Mouse (Mus musculus) T-helper 17 cell (primary cell): Measurements from ENCODE around the gene Tmc5.

ENCODE experiments used
- in situ Hi-C, 2 experiments: fragments of 300-600 bp; cut with MboI, MseI; formaldehyde crosslinking; loops; 1 replicate in 1 of 2; 2 replicates in 1 of 2; pipeline ENCODE4 v1.15.1; 2025; ENCODE audit warnings: high pct_unique_total_duplicates in 2 of 2

The Tmc5 gene

GRCm38 (mm10) chr7:118691287-118691686 lies 94.2 kb downstream of the Tmc5 start:
- in situ Hi-C loops: no loop called here

GRCm38 (mm10) chr7:118696146-118696545 lies 99.0 kb downstream of the Tmc5 start:
- in situ Hi-C loops: no loop called here

- in situ Hi-C loops: no loop called here
Observed at GRCm38 (mm10) chr7:118697168-118697567, 100.1 kb downstream of the Tmc5 start.

- in situ Hi-C loops: no loop called here
Observed at GRCm38 (mm10) chr7:118698882-118699281, 101.8 kb downstream of the Tmc5 start.

GRCm38 (mm10) chr7:118703144-118703561 lies 106.1 kb downstream of the Tmc5 start:
- in situ Hi-C loops: loop anchor here (5.0 to 25.0 kb wide), 3 partner anchors 566 to 1934 kb away; partner anchors contain the start of genes Rps15a (in 1 of the 2) and Uqcrc2 (in 1 of the 2)

- in situ Hi-C loops: loop anchor here (5.0 to 25.0 kb wide), 3 partner anchors 567 to 1933 kb away; partner anchors contain the start of genes Rps15a (in 1 of the 2) and Uqcrc2 (in 1 of the 2)
Observed at GRCm38 (mm10) chr7:118704001-118704850, 107.1 kb downstream of the Tmc5 start.

GRCm38 (mm10) chr7:118705101-118705961 lies 108.2 kb downstream of the Tmc5 start, which contains the start of gene Gde1:
Gene Gde1, minus strand, starts transcription at chr7:118705778.
- in situ Hi-C loops: loop anchor here in 1 of 2 experiments (25.0 kb wide), 2 partner anchors 593 to 1932 kb away; partner anchors contain the start of genes Rps15a and Uqcrc2

- in situ Hi-C loops: loop anchor here in 1 of 2 experiments (25.0 kb wide), 2 partner anchors 594 to 1931 kb away; partner anchors contain the start of genes Rps15a and Uqcrc2
Observed at GRCm38 (mm10) chr7:118706051-118706450, 109.0 kb downstream of the Tmc5 start.

- in situ Hi-C loops: loop anchor here in 1 of 2 experiments (25.0 kb wide), 2 partner anchors 594 to 1931 kb away; partner anchors contain the start of genes Rps15a and Uqcrc2
Observed at GRCm38 (mm10) chr7:118706488-118706887, 109.4 kb downstream of the Tmc5 start.

- in situ Hi-C loops: loop anchor here in 1 of 2 experiments (25.0 kb wide), 2 partner anchors 595 to 1930 kb away; partner anchors contain the start of genes Rps15a and Uqcrc2
Observed at GRCm38 (mm10) chr7:118707216-118707615, 110.1 kb downstream of the Tmc5 start.

- in situ Hi-C loops: loop anchor here in 1 of 2 experiments (25.0 kb wide), 2 partner anchors 596 to 1929 kb away; partner anchors contain the start of genes Rps15a and Uqcrc2
Observed at GRCm38 (mm10) chr7:118708002-118708401, 110.9 kb downstream of the Tmc5 start.

- in situ Hi-C loops: loop anchor here (10.0 to 25.0 kb wide), 3 partner anchors 144 to 1927 kb away; partner anchors contain the start of genes Iqck (in 1 of the 2), Knop1 (in 1 of the 2), Rps15a (in 1 of the 2) and Uqcrc2 (in 1 of the 2)
Observed at GRCm38 (mm10) chr7:118710776-118711175, 113.7 kb downstream of the Tmc5 start.

- in situ Hi-C loops: loop anchor here (10.0 to 25.0 kb wide), 3 partner anchors 142 to 1925 kb away; partner anchors contain the start of genes Iqck (in 1 of the 2), Knop1 (in 1 of the 2), Rps15a (in 1 of the 2) and Uqcrc2 (in 1 of the 2)
Observed at GRCm38 (mm10) chr7:118712228-118713173, 115.4 kb downstream of the Tmc5 start, which contains the start of gene Ccp110. Gene Ccp110, plus strand, starts transcription at chr7:118712552.

GRCm38 (mm10) chr7:118714873-118715272 lies 117.8 kb downstream of the Tmc5 start:
- in situ Hi-C loops: loop anchor here (10.0 to 25.0 kb wide), 3 partner anchors 140 to 1922 kb away; partner anchors contain the start of genes Iqck (in 1 of the 2), Knop1 (in 1 of the 2), Rps15a (in 1 of the 2) and Uqcrc2 (in 1 of the 2)

- in situ Hi-C loops: loop anchor here (10.0 to 25.0 kb wide), 3 partner anchors 137 to 1919 kb away; partner anchors contain the start of genes Iqck (in 1 of the 2), Knop1 (in 1 of the 2), Rps15a (in 1 of the 2) and Uqcrc2 (in 1 of the 2)
Observed at GRCm38 (mm10) chr7:118718066-118718465, 121.0 kb downstream of the Tmc5 start.

- in situ Hi-C loops: loop anchor here in 1 of 2 experiments (25.0 kb wide), 2 partner anchors 612 to 1913 kb away; partner anchors contain the start of genes Rps15a and Uqcrc2
Observed at GRCm38 (mm10) chr7:118723927-118724326, 126.8 kb downstream of the Tmc5 start.
